Mouse (Mus musculus): ENCODE data around the gene Prkn.

DNA sequence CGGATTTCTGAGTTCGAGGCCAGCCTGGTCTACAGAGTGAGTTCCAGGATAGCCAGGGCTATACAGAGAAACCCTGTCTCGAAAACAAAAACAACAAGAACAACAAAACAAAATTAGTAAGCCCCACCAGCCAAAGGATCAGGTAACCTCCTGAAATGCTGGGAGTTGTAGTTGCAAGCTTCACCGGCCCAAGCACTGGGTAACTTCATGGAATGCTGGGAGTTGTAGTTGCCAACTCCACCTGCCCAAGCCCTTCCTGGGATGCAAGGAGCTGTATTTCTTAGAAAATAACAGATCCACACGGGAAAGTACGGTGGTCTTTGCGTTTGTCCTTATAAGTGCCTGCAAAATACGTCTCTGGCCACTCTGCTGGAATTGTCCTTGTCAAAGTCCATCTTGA lies 1204.0 kb downstream of the Prkn start:
- TF ChIP-seq CTCF (IDR thresholded peaks at IDR 0.05; ENCODE audit: borderline replicate concordance, insufficient read depth, low read length) = no peak
- TF ChIP-seq POLR2A (IDR thresholded peaks at IDR 0.05; ENCODE audit: low read depth, low read length) = no peak
